Mouse (Mus musculus) erythroid progenitor cell, adult 5-6 weeks (primary cell): Measurements from ENCODE around the gene Ppp6r2. TPM values are rescaled to one million over a fixed set of nuclear protein-coding genes. Genes with fewer than 3 reads are reported as not detected.

Experiments
- total RNA-seq, 2 experiments: library from RNA; stranded (forward) in 1 of 2; stranded (reverse) in 1 of 2; fragments of 150-400 nt in 1 of 2; fragments of 186-747, 209-891 nt in 1 of 2; gene quantifications; 2 replicates each; pipeline versions ENCODE4 v1.2.3 to v1.2.4; 2015 to 2017; ENCODE audit warnings: low replicate concordance in 2 of 2

Ppp6r2 gene
- total RNA-seq, 2 experiments from 2014 or later: 55.4 to 61.6 TPM

Other genes with a start within 250 kb of the Ppp6r2 start
- gene Mlc1, start 232.5 kb upstream of the Ppp6r2 start, total RNA-seq (2015; ENCODE audit: low replicate concordance): not detected in 2 replicates
- gene Mlc1, start 232.5 kb upstream of the Ppp6r2 start, total RNA-seq (2017; ENCODE audit: low replicate concordance): not detected in 2 replicates
- gene Mov10l1, start 228.6 kb upstream of the Ppp6r2 start, total RNA-seq (2015; ENCODE audit: low replicate concordance): not detected in 2 replicates
- under 0.01 TPM in 1 of 2 replicates, not detected in the other for gene Mov10l1, start 228.6 kb upstream of the Ppp6r2 start, total RNA-seq (2017; ENCODE audit: low replicate concordance)
- gene Panx2, start 151.8 kb upstream of the Ppp6r2 start, total RNA-seq (2015; ENCODE audit: low replicate concordance): not detected in 2 replicates
- gene Panx2, start 151.8 kb upstream of the Ppp6r2 start, total RNA-seq (2017; ENCODE audit: low replicate concordance): not detected in 2 replicates
- 5.4 and 12.6 TPM in 2 replicates for gene Trabd, start 136.4 kb upstream of the Ppp6r2 start, total RNA-seq (2015; ENCODE audit: low replicate concordance)
- 10.4 and 11.9 TPM in 2 replicates for gene Trabd, start 136.4 kb upstream of the Ppp6r2 start, total RNA-seq (2017; ENCODE audit: low replicate concordance)
- gene Selenoo, start 122.5 kb upstream of the Ppp6r2 start, total RNA-seq (2015; ENCODE audit: low replicate concordance): 6.1 and 9.6 TPM in 2 replicates
- gene Selenoo, start 122.5 kb upstream of the Ppp6r2 start, total RNA-seq (2017; ENCODE audit: low replicate concordance): 12.5 and 15.3 TPM in 2 replicates
- gene Tubgcp6, start 88.4 kb upstream of the Ppp6r2 start, total RNA-seq (2015; ENCODE audit: low replicate concordance): 26.4 and 41.4 TPM in 2 replicates
- gene Tubgcp6, start 88.4 kb upstream of the Ppp6r2 start, total RNA-seq (2017; ENCODE audit: low replicate concordance): 28.1 and 28.3 TPM in 2 replicates
- 4.3 TPM in 1 of 2 replicates, not detected in the other for gene Hdac10, start 82.9 kb upstream of the Ppp6r2 start, total RNA-seq (2015; ENCODE audit: low replicate concordance)
- 1.3 TPM in 1 of 2 replicates, not detected in the other for gene Hdac10, start 82.9 kb upstream of the Ppp6r2 start, total RNA-seq (2017; ENCODE audit: low replicate concordance)
- gene Mapk12, start 70.8 kb upstream of the Ppp6r2 start, total RNA-seq (2015; ENCODE audit: low replicate concordance): not detected in 2 replicates
- gene Mapk12, start 70.8 kb upstream of the Ppp6r2 start, total RNA-seq (2017; ENCODE audit: low replicate concordance): 0.51 TPM in 1 of 2 replicates, not detected in the other
- gene Mapk11, start 61.9 kb upstream of the Ppp6r2 start, total RNA-seq (2015; ENCODE audit: low replicate concordance): 0.72 and 2.1 TPM in 2 replicates
- 0.51 TPM in 1 of 2 replicates, not detected in the other for gene Mapk11, start 61.9 kb upstream of the Ppp6r2 start, total RNA-seq (2017; ENCODE audit: low replicate concordance)
- gene Plxnb2, start 30.8 kb upstream of the Ppp6r2 start, total RNA-seq (2015; ENCODE audit: low replicate concordance): 7.2 and 9.2 TPM in 2 replicates
- gene Plxnb2, start 30.8 kb upstream of the Ppp6r2 start, total RNA-seq (2017; ENCODE audit: low replicate concordance): 1.9 and 8.2 TPM in 2 replicates
- gene Dennd6b, start 15.1 kb upstream of the Ppp6r2 start, total RNA-seq (2015; ENCODE audit: low replicate concordance): 1.7 TPM in 1 of 2 replicates, not detected in the other
- 0.76 and 1.5 TPM in 2 replicates for gene Dennd6b, start 15.1 kb upstream of the Ppp6r2 start, total RNA-seq (2017; ENCODE audit: low replicate concordance)
- 66.0 and 92.2 TPM in 2 replicates for gene Sbf1, start 103.8 kb downstream of the Ppp6r2 start, total RNA-seq (2015; ENCODE audit: low replicate concordance)
- 93.9 and 115 TPM in 2 replicates for gene Sbf1, start 103.8 kb downstream of the Ppp6r2 start, total RNA-seq (2017; ENCODE audit: low replicate concordance)
- gene Adm2, start 111.2 kb downstream of the Ppp6r2 start, total RNA-seq (2015; ENCODE audit: low replicate concordance): not detected in 2 replicates
- gene Adm2, start 111.2 kb downstream of the Ppp6r2 start, total RNA-seq (2017; ENCODE audit: low replicate concordance): not detected in 2 replicates
- not detected in 2 replicates for gene Miox, start 122.8 kb downstream of the Ppp6r2 start, total RNA-seq (2015; ENCODE audit: low replicate concordance)
- gene Miox, start 122.8 kb downstream of the Ppp6r2 start, total RNA-seq (2017; ENCODE audit: low replicate concordance): not detected in 2 replicates
- 71.4 and 96.8 TPM in 2 replicates for gene Lmf2, start 144.1 kb downstream of the Ppp6r2 start, total RNA-seq (2015; ENCODE audit: low replicate concordance)
- gene Lmf2, start 144.1 kb downstream of the Ppp6r2 start, total RNA-seq (2017; ENCODE audit: low replicate concordance): 63.3 and 84.0 TPM in 2 replicates
- 195 and 215 TPM in 2 replicates for gene Ncaph2, start 144.2 kb downstream of the Ppp6r2 start, total RNA-seq (2015; ENCODE audit: low replicate concordance)
- gene Ncaph2, start 144.2 kb downstream of the Ppp6r2 start, total RNA-seq (2017; ENCODE audit: low replicate concordance): 221 and 330 TPM in 2 replicates
- 2.9 TPM in 1 of 2 replicates, not detected in the other for gene Sco2, start 162.3 kb downstream of the Ppp6r2 start, total RNA-seq (2015; ENCODE audit: low replicate concordance)
- gene Sco2, start 162.3 kb downstream of the Ppp6r2 start, total RNA-seq (2017; ENCODE audit: low replicate concordance): 0.23 and 5.1 TPM in 2 replicates
- not detected in 2 replicates for gene Tymp, start 165.5 kb downstream of the Ppp6r2 start, total RNA-seq (2015; ENCODE audit: low replicate concordance)
- not detected in 2 replicates for gene Tymp, start 165.5 kb downstream of the Ppp6r2 start, total RNA-seq (2017; ENCODE audit: low replicate concordance)
- not detected in 2 replicates for gene Odf3b, start 167.7 kb downstream of the Ppp6r2 start, total RNA-seq (2015; ENCODE audit: low replicate concordance)
- not detected in 2 replicates for gene Odf3b, start 167.7 kb downstream of the Ppp6r2 start, total RNA-seq (2017; ENCODE audit: low replicate concordance)
- not detected in 2 replicates for gene Klhdc7b, start 173.4 kb downstream of the Ppp6r2 start, total RNA-seq (2015; ENCODE audit: low replicate concordance)
- gene Klhdc7b, start 173.4 kb downstream of the Ppp6r2 start, total RNA-seq (2017; ENCODE audit: low replicate concordance): not detected in 2 replicates
- not detected in 2 replicates for gene Syce3, start 198.9 kb downstream of the Ppp6r2 start, total RNA-seq (2015; ENCODE audit: low replicate concordance)
- not detected in 2 replicates for gene Syce3, start 198.9 kb downstream of the Ppp6r2 start, total RNA-seq (2017; ENCODE audit: low replicate concordance)
- gene Cpt1b, start 214.3 kb downstream of the Ppp6r2 start, total RNA-seq (2015; ENCODE audit: low replicate concordance): 6.1 TPM in 1 of 2 replicates, not detected in the other
- 3.1 TPM in 1 of 2 replicates, not detected in the other for gene Cpt1b, start 214.3 kb downstream of the Ppp6r2 start, total RNA-seq (2017; ENCODE audit: low replicate concordance)
- gene C730034F03Rik, start 218.0 kb downstream of the Ppp6r2 start, total RNA-seq (2015; ENCODE audit: low replicate concordance): 2.5 and 7.2 TPM in 2 replicates
- gene C730034F03Rik, start 218.0 kb downstream of the Ppp6r2 start, total RNA-seq (2017; ENCODE audit: low replicate concordance): 6.0 TPM in 1 of 2 replicates, not detected in the other
- 3.4 TPM in 1 of 2 replicates, not detected in the other for gene Gm44502, start 218.1 kb downstream of the Ppp6r2 start, total RNA-seq (2015; ENCODE audit: low replicate concordance)
- 0.51 TPM in 1 of 2 replicates, not detected in the other for gene Gm44502, start 218.1 kb downstream of the Ppp6r2 start, total RNA-seq (2017; ENCODE audit: low replicate concordance)
- gene Chkb, start 218.4 kb downstream of the Ppp6r2 start, total RNA-seq (2015; ENCODE audit: low replicate concordance): 101 and 115 TPM in 2 replicates
- gene Chkb, start 218.4 kb downstream of the Ppp6r2 start, total RNA-seq (2017; ENCODE audit: low replicate concordance): 44.9 and 46.9 TPM in 2 replicates
- gene Mapk8ip2, start 242.4 kb downstream of the Ppp6r2 start, total RNA-seq (2015; ENCODE audit: low replicate concordance): not detected in 2 replicates
- not detected in 2 replicates for gene Mapk8ip2, start 242.4 kb downstream of the Ppp6r2 start, total RNA-seq (2017; ENCODE audit: low replicate concordance)